8 mouse cellular contexts compared by ENCODE assay signal in genomic region chr7:92903360-92904038, GRCm38 (mm10). TPM values are rescaled to one million over a fixed set of nuclear protein-coding genes. Genes with fewer than 3 reads are reported as not detected.
DNase-seq lines count a peak whose midpoint lies in the region; ATAC-seq and TF ChIP-seq lines count a peak whose summit lies in the region.

No protein-coding gene starts in this region.

- ATAC-seq in erythroid progenitor cell, adult 5-6 weeks (replicated peaks; ENCODE audit: low FRiP score, poor library complexity, severe bottlenecking) = peak; percentile 99
- ATAC-seq in heart, embryonic 14.5 days (ENCODE audit: insufficient number of reproducible peaks, insufficient read depth, low FRiP score, low read depth) = peak; percentile 77; the same call in 1 of the 2 replicates
- peak; percentile 89 for ATAC-seq in kidney, postnatal 0 days (replicated peaks; ENCODE audit: low FRiP score, low read depth)
- peak; percentile 96 for ATAC-seq in liver, embryonic 12.5 days
- peak; percentile 83 for ATAC-seq in stomach, embryonic 15.5 days (ENCODE audit: insufficient read depth, low FRiP score, low read depth)

- WGBS in heart, embryonic 14.5 days = 37% methylated on average over 7 of the region's 7 CpGs
- WGBS in kidney, postnatal 0 days = 51% methylated on average over 7 of the region's 7 CpGs
- 43% methylated on average over 7 of the region's 7 CpGs for WGBS in liver, embryonic 12.5 days (ENCODE audit: insufficient replicate concordance)
- WGBS in stomach, embryonic 15.5 days = 46% methylated on average over 7 of the region's 7 CpGs

- H3K36me3 ChIP-seq in heart, embryonic 14.5 days (ENCODE audit: control insufficient read depth, insufficient read depth, low read length) = no peaks in the 10 kb centered on the region
- H3K36me3 ChIP-seq in kidney, postnatal 0 days (ENCODE audit: insufficient read depth, low read length) = no peaks in the 10 kb centered on the region
- peaks cover 13% of the 10 kb centered on the region; the same call in 1 of the 2 replicates for H3K36me3 ChIP-seq in liver, embryonic 12.5 days
- no peaks in the 10 kb centered on the region for H3K36me3 ChIP-seq in stomach, embryonic 15.5 days

- no peak overlapping the region for H3K9ac ChIP-seq in heart, embryonic 14.5 days (ENCODE audit: low read length)
- H3K9ac ChIP-seq in kidney, postnatal 0 days (ENCODE audit: low read depth, low read length) = no peak overlapping the region
- no peak overlapping the region for H3K9ac ChIP-seq in liver, embryonic 12.5 days
- no peak overlapping the region for H3K9ac ChIP-seq in stomach, embryonic 15.5 days

- no peak overlapping the region for H3K4me2 ChIP-seq in heart, embryonic 14.5 days (ENCODE audit: low read length)
- no peak overlapping the region for H3K4me2 ChIP-seq in kidney, postnatal 0 days (ENCODE audit: low read length)
- no peak overlapping the region for H3K4me2 ChIP-seq in liver, embryonic 12.5 days
- no peak overlapping the region for H3K4me2 ChIP-seq in stomach, embryonic 15.5 days

- no peaks in the 10 kb centered on the region for H3K9me3 ChIP-seq in heart, embryonic 14.5 days (ENCODE audit: control insufficient read depth, low read length)
- no peaks in the 10 kb centered on the region for H3K9me3 ChIP-seq in kidney, postnatal 0 days (replicated peaks; ENCODE audit: low read length)
- H3K9me3 ChIP-seq in liver, embryonic 12.5 days (replicated peaks) = no peaks in the 10 kb centered on the region
- H3K9me3 ChIP-seq in stomach, embryonic 15.5 days = no peaks in the 10 kb centered on the region

- peak; percentile 89 for DNase-seq in CD4-positive, CD25-positive, alpha-beta regulatory T cell, adult 2 months (ENCODE audit: low read depth, low spot score)
- DNase-seq in brain, adult 2 months (ENCODE audit: low read depth, low spot score) = peak; percentile 89
- DNase-seq in kidney, postnatal 0 days (ENCODE audit: low spot score) = peak; percentile 77
- peak; percentile 65 to 70 for DNase-seq in natural killer cell, adult 2 months (ENCODE audit: low spot score in 2 of 2)

- TF ChIP-seq CTCF in kidney, postnatal 0 days (IDR thresholded peaks at IDR 0.05; ENCODE audit: low read depth) = peak; percentile 93

- no peaks in the 10 kb centered on the region for H3K4me1 ChIP-seq in heart, embryonic 14.5 days (ENCODE audit: control insufficient read depth in 2 of 2, insufficient read depth in 2 of 2, low read length in 2 of 2)
- H3K4me1 ChIP-seq in kidney, postnatal 0 days (replicated peaks; ENCODE audit: insufficient read depth, low read length) = no peaks in the 10 kb centered on the region
- peaks cover 14% of the 10 kb centered on the region for H3K4me1 ChIP-seq in liver, embryonic 12.5 days
- H3K4me1 ChIP-seq in stomach, embryonic 15.5 days = no peaks in the 10 kb centered on the region

- H3K4me3 ChIP-seq in heart, embryonic 14.5 days (ENCODE audit: control insufficient read depth in 1 of 2, insufficient read depth in 1 of 2, low read depth in 1 of 2, low read length in 2 of 2) = no peak overlapping the region
- H3K4me3 ChIP-seq in kidney, postnatal 0 days (replicated peaks; ENCODE audit: low read depth, low read length) = no peak overlapping the region
- no peak overlapping the region for H3K4me3 ChIP-seq in liver, embryonic 12.5 days
- no peak overlapping the region for H3K4me3 ChIP-seq in stomach, embryonic 15.5 days (replicated peaks)

- H3K27ac ChIP-seq in heart, embryonic 14.5 days (replicated peaks in 1 of 2; ENCODE audit: control insufficient read depth in 1 of 2, insufficient read depth in 1 of 2, low read depth in 2 of 2, low read length in 2 of 2) = no peak overlapping the region
- no peak overlapping the region for H3K27ac ChIP-seq in kidney, postnatal 0 days
- no peak overlapping the region for H3K27ac ChIP-seq in liver, embryonic 12.5 days
- H3K27ac ChIP-seq in stomach, embryonic 15.5 days = no peak overlapping the region

- H3K27me3 ChIP-seq in heart, embryonic 14.5 days (ENCODE audit: control insufficient read depth, insufficient read depth, low read length) = no peaks in the 10 kb centered on the region
- H3K27me3 ChIP-seq in kidney, postnatal 0 days (ENCODE audit: insufficient read depth, low read length) = no peaks in the 10 kb centered on the region
- no peaks in the 10 kb centered on the region for H3K27me3 ChIP-seq in liver, embryonic 12.5 days (replicated peaks)
- no peaks in the 10 kb centered on the region for H3K27me3 ChIP-seq in stomach, embryonic 15.5 days (replicated peaks)

RNA-seq across cellular contexts. Expression of gene Prcp, which starts 29.2 kb away (rescaled TPM):
- total RNA-seq in erythroid progenitor cell, adult 5-6 weeks (2015; ENCODE audit: low replicate concordance) = 81.8 and 98.5 TPM in 2 replicates
- 38.8 and 50.4 TPM in 2 replicates for total RNA-seq in erythroid progenitor cell, adult 5-6 weeks (2017; ENCODE audit: low replicate concordance)
- 23.9 and 24.0 TPM in 2 replicates for polyA plus RNA-seq in heart, embryonic 14.5 days (2014; fragmentation: Nextera tagmentation; extraction: Ambion mirVana)
- 21.9 and 24.6 TPM in 2 replicates for polyA plus RNA-seq in kidney, postnatal 0 days (2015; fragmentation: Nextera tagmentation; extraction: Ambion mirVana)
- polyA plus RNA-seq in liver, embryonic 12.5 days (2016; fragmentation: Nextera tagmentation; extraction: Ambion mirVana) = 18.2 and 20.0 TPM in 2 replicates
- polyA plus RNA-seq in stomach, embryonic 15.5 days (2015; fragmentation: Nextera tagmentation; extraction: Ambion mirVana) = 23.9 and 24.7 TPM in 2 replicates

RNA-seq across cellular contexts. Expression of gene Ddias, which starts 29.5 kb away (rescaled TPM):
- 32.3 and 43.2 TPM in 2 replicates for total RNA-seq in erythroid progenitor cell, adult 5-6 weeks (2015; ENCODE audit: low replicate concordance)
- total RNA-seq in erythroid progenitor cell, adult 5-6 weeks (2017; ENCODE audit: low replicate concordance) = 24.4 and 30.3 TPM in 2 replicates
- 9.0 and 9.4 TPM in 2 replicates for polyA plus RNA-seq in heart, embryonic 14.5 days (2014; fragmentation: Nextera tagmentation; extraction: Ambion mirVana)
- polyA plus RNA-seq in kidney, postnatal 0 days (2015; fragmentation: Nextera tagmentation; extraction: Ambion mirVana) = 6.2 and 7.2 TPM in 2 replicates
- 15.5 and 16.1 TPM in 2 replicates for polyA plus RNA-seq in liver, embryonic 12.5 days (2016; fragmentation: Nextera tagmentation; extraction: Ambion mirVana)
- 11.0 and 11.4 TPM in 2 replicates for polyA plus RNA-seq in stomach, embryonic 15.5 days (2015; fragmentation: Nextera tagmentation; extraction: Ambion mirVana)
